Mouse (Mus musculus) bone marrow, adult 2 months (tissue): ENCODE data around the gene Kctd5. TPM values are rescaled to one million over a fixed set of nuclear protein-coding genes. Genes with fewer than 3 reads are reported as not detected.
"Not testable (repeated sequence)": the region's sequence is repeated elsewhere in the genome, so short reads cannot be mapped to it uniquely, and the experiment has no call there.

Source experiments
- H3K27ac ChIP-seq: fragments of 200-500 bp; 2 replicates; pipeline ENCODE4 v1.5.1; 2012; ENCODE audit warnings: low read depth, mild to moderate bottlenecking, control low read depth, inconsistent platforms, low read length; ENCODE audit not compliant: control insufficient read depth, poor library complexity, insufficient read depth
- H3K4me1 ChIP-seq: fragments of 200-500 bp; 2 replicates; pipeline ENCODE4 v1.6.1; 2011; ENCODE audit warnings: low read length; ENCODE audit not compliant: control insufficient read depth, insufficient read depth
- H3K4me3 ChIP-seq: fragments of 200-500 bp; replicated peaks from 2 replicates; pipeline ENCODE3; 2011; ENCODE audit warnings: mild to moderate bottlenecking, low read depth, low read length, control low read depth; ENCODE audit not compliant: control insufficient read depth
- CTCF ChIP-seq: fragments of 200-500 bp; IDR thresholded peaks from 2 replicates; pipeline ENCODE4 v1.5.1; 2011; ENCODE audit warnings: low read length, control low read depth; ENCODE audit not compliant: control insufficient read depth, insufficient read depth
- POLR2A ChIP-seq: fragments of 200-500 bp; IDR thresholded peaks from 2 replicates; pipeline ENCODE4 v1.6.1; 2011; ENCODE audit warnings: low read depth, mild to moderate bottlenecking, control low read depth, low read length, borderline replicate concordance; ENCODE audit not compliant: control insufficient read depth
- WGBS: fragments of 180-500 bp; shearing (Covaris S2); methylation state at CpG from one replicate; pipeline ENCODE4 v1.1.7; 2018; 5-methylcytosine and 5-hydroxymethylcytosine counted together
- polyA plus RNA-seq: library from polyadenylated mRNA; stranded (reverse); fragments of >200 nt; gene quantifications from 2 replicates; pipeline ENCODE4 v1.2.4, GENCODE M21; 2011; ENCODE audit warnings: low replicate concordance; ENCODE audit not compliant: missing spikeins, insufficient read depth, insufficient read length

The Kctd5 gene
- 11.4 and 13.6 TPM in 2 replicates for polyA plus RNA-seq

DNA sequence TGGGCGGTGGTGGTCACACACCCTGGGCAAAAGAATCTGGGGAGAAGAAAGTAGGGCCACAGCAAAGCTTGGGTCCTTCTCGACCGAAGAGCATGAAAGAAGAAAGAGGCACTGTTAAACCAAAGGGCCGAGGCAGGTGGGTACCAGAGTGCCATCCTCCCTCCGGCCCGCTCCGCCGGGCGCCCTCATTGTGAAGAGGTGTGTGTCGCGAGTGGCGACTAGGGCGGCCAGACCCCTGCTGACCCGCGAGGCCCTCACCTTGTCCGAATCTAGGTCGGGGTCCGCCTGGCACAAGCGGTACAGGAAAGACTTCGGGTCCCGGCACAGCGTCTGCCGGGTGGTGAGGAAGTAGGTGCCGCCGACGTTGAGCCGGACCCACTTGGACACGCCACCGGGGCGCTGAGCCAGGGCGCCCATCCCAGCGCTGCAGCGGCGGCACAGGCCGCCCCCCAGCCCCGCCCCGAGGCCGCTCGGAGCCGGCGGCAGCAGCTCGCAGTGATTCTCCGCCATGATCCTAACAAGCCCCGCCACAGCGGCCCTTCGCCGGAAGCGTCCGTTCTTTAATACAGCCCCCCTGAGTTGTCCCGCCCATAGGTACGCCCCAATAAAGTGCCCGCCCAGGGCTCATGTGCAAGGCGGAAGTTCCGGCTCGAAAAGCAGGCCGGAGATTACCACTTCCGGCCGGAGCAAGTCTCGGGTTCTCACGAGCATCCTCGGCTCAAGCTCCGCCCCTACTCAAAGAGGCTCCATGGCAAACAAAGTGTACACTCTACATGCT lies at the start of gene Kctd5:
Gene Kctd5, minus strand, starts transcription at position 567 of the 778 bp plus-strand sequence.
- under 1% methylated on average over 62 of the region's 62 CpGs for WGBS
- Histone ChIP-seq H3K4me1 (peaks cover 1% of the 10 kb centered on the region), H3K27ac (peak within 1 kb of the TSS; percentile 56), H3K4me3 (peak within 1 kb of the TSS; percentile 92)
- TF ChIP-seq POLR2A = peak; percentile 56; the same call in 1 of the 2 replicates
- no peak for TF ChIP-seq CTCF

DNA sequence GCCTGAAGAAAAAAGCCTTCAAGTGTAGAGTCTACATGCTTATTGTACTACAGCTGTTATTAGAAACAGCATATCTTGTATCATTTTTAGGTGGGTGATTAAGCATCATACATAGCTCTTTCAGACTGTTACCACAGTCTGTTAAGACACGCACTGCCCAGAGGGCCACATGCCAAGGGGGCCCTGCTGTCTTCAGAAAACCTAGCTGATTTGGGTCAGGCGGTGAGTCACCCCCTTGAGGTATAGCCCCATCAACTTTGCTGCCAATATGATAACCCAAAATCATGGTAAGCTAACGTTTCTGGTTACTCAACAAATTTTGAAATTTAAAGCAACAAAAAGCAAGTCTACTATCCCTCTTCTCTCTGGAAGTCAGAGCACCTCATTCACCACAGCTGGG lies 46.2 kb upstream of the Kctd5 start:
- Histone ChIP-seq H3K4me1 (no peaks in the 10 kb centered on the region; the same call in 1 of the 2 replicates), H3K4me3 (no peak overlapping the region), H3K27ac (no peak overlapping the region)
- 57% methylated on average over 3 of the region's 3 CpGs for WGBS
- TF ChIP-seq POLR2A (no peak), CTCF (no peak)

DNA sequence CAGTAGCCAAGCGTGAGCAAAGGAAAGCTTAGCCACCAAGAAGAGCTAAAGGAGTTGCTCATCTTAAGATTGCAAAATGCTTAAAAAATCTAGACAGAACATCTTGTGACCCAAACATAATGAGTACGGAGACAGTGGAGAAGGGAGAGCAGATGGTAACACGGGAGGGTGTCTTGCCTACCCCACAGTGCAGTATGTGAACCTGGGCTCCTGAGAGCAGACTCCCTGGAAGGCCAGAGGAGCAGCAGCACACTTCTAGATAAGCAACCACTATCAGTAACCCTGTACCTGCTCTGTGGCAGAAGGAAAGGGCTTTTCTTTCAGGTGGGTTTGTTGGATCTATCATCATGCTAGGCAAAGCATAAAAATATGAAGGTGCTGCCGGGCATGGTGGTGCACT lies 39.7 kb upstream of the Kctd5 start:
- WGBS = 75% methylated on average over 4 of the region's 4 CpGs
- Histone ChIP-seq H3K4me3 (no peak overlapping the region), H3K27ac (no peak overlapping the region), H3K4me1 (no peaks in the 10 kb centered on the region)
- TF ChIP-seq POLR2A = no peak
- TF ChIP-seq CTCF = no peak

- 92% methylated on average over 1 of the region's 1 CpGs for WGBS
- no peak for TF ChIP-seq CTCF
- no peak for TF ChIP-seq POLR2A
- no peaks in the 10 kb centered on the region for H3K4me1 ChIP-seq
- no peak overlapping the region for H3K27ac ChIP-seq
- H3K4me3 ChIP-seq = no peak overlapping the region
Observed at GRCm38 (mm10) chr17:24111256-24111655, 38.0 kb upstream of the Kctd5 start.

- Histone ChIP-seq H3K4me1 (no peaks in the 10 kb centered on the region), H3K4me3 (no peak overlapping the region), H3K27ac (no peak overlapping the region)
- no peak for TF ChIP-seq POLR2A
- no peak for TF ChIP-seq CTCF
- 84% methylated on average over 1 of the region's 1 CpGs for whole genome bisulfite sequencing
Observed at GRCm38 (mm10) chr17:24108896-24109295, 35.6 kb upstream of the Kctd5 start.

- H3K27ac ChIP-seq = no peak overlapping the region
- no peaks in the 10 kb centered on the region for H3K4me1 ChIP-seq
- no peak for TF ChIP-seq CTCF
- no peak for TF ChIP-seq POLR2A
- WGBS = 94% methylated on average over 2 of the region's 2 CpGs
- H3K4me3 ChIP-seq = no peak overlapping the region
Observed at GRCm38 (mm10) chr17:24105111-24105510, 31.8 kb upstream of the Kctd5 start.

- Histone ChIP-seq H3K4me3 (no peak overlapping the region), H3K4me1 (no peaks in the 10 kb centered on the region), H3K27ac (no peak overlapping the region)
- WGBS = 95% methylated on average over 4 of the region's 4 CpGs
- TF ChIP-seq POLR2A = no peak
- no peak for TF ChIP-seq CTCF
Observed at GRCm38 (mm10) chr17:24098354-24098753, 25.1 kb upstream of the Kctd5 start.

- H3K27ac ChIP-seq = no peak overlapping the region
- H3K4me1 ChIP-seq = no peaks in the 10 kb centered on the region
- no peak overlapping the region for H3K4me3 ChIP-seq
- WGBS = 50% methylated on average over 1 of the region's 1 CpGs
- TF ChIP-seq CTCF (no peak), POLR2A (no peak)
Observed at GRCm38 (mm10) chr17:24090575-24090974, 17.3 kb upstream of the Kctd5 start.

DNA sequence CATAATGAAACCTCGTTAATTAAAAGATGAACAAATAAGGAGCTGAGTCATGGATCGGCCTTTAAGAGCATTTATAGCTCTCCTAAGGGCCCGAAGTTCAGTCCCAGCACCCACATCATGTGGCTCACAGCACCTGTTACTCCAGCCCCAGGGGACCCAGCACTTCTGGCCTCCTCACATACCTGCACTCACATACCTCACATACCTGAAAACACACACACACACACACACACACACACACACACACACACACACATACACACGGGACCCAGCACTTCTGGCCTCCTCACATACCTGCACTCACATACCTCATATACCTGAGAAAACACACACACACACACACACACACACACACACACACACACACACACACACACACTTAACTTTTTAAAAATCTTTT lies 13.1 kb upstream of the Kctd5 start:
- H3K4me3 ChIP-seq, H3K27ac ChIP-seq, H3K4me1 ChIP-seq: not testable (repeated sequence)
- 85% methylated on average over 4 of the region's 4 CpGs for WGBS
